Mouse (Mus musculus) liver, embryonic 14.5 days (tissue): ENCODE results near the gene Ctla4.

Source experiments
- CTCF ChIP-seq: IDR thresholded peaks from 2 replicates; pipeline ENCODE4 v1.5.1; 2016; ENCODE audit warnings: antibody characterized with exemption, low read depth, control low read depth
- EP300 ChIP-seq: IDR thresholded peaks from 2 replicates; pipeline ENCODE4 v1.6.1; 2016; ENCODE audit warnings: antibody characterized with exemption, low read depth

DNA sequence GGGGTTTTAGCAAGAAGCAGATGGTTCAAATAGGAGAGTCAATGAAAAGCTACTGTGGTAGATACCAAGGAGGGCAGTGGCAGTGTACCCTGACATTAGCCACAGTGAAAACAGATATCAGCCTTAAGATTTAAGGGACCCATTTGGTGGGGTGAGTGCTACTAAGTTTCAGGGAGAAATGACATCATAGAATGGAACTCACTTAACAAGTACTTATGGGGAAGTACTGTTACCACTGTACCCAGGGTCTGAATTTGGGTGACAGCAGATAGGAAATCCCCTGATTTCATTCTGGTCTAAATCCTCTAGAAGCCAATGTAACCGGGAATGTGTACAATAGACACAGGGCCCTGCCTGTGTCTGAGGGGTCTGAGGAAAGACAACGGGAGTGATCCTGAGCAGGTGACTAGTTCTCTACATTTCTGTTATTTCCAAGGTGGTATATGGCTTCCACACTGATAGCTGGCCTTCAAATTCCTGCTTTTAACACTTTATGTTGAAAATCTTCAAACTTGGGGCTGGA, 17.7 kb downstream of the Ctla4 start:
- TF ChIP-seq CTCF: no peak
- TF ChIP-seq EP300: no peak
